Mouse (Mus musculus) heart, postnatal 0 days (tissue): ENCODE measurements around the gene Slc16a4. TPM values are rescaled to one million over a fixed set of nuclear protein-coding genes. Genes with fewer than 3 reads are reported as not detected.

ENCODE experiments used
- ATAC-seq: fragments of 200-750 bp; cut with Nextera tagmentation; 2 replicates; pipeline ENCODE4 v1.8.0; 2017; ENCODE audit warnings: low read depth, moderate number of reproducible peaks, moderate library complexity; ENCODE audit not compliant: insufficient read depth
- DNase-seq: peaks from one replicate; pipeline ENCODE4 v3.0.0-alpha.2; 2016; ENCODE audit warnings: low spot score
- H3K27ac ChIP-seq: fragments of 300-500 bp; sonication (generic); 2 replicates; pipeline ENCODE4 v1.5.1; 2014; ENCODE audit warnings: low read depth, mild to moderate bottlenecking
- H3K27me3 ChIP-seq: fragments of 300-500 bp; sonication (generic); 2 replicates; pipeline ENCODE4 v1.6.1; 2014; ENCODE audit warnings: low read length, mixed read lengths; ENCODE audit not compliant: control insufficient read depth, insufficient read depth
- H3K36me3 ChIP-seq: fragments of 300-500 bp; sonication (generic); replicated peaks from 2 replicates; pipeline ENCODE4 v1.6.1; 2014; ENCODE audit warnings: low read length, mixed read lengths; ENCODE audit not compliant: control insufficient read depth, insufficient read depth
- H3K4me1 ChIP-seq: fragments of 300-500 bp; sonication (generic); 2 replicates; pipeline ENCODE4 v1.6.1; 2014; ENCODE audit warnings: antibody characterized with exemption; ENCODE audit not compliant: control insufficient read depth, insufficient read depth
- H3K4me2 ChIP-seq: fragments of 300-500 bp; sonication (generic); 2 replicates; pipeline ENCODE4 v1.6.1; 2014; ENCODE audit warnings: low read depth, mild to moderate bottlenecking, low read length, moderate library complexity
- H3K4me3 ChIP-seq: fragments of 300-500 bp; sonication (generic); 2 replicates; pipeline ENCODE4 v1.5.1; 2014; ENCODE audit warnings: low read depth, low read length
- H3K9ac ChIP-seq: fragments of 300-500 bp; sonication (generic); replicated peaks from 2 replicates; pipeline ENCODE4 v1.6.1; 2014; ENCODE audit warnings: low read depth, low read length, mixed read lengths
- H3K9me3 ChIP-seq: fragments of 300-500 bp; sonication (generic); replicated peaks from 2 replicates; pipeline ENCODE4 v1.6.1; 2016; ENCODE audit warnings: low read length; ENCODE audit not compliant: control insufficient read depth
- CTCF ChIP-seq: IDR thresholded peaks from 2 replicates; pipeline ENCODE4 v1.5.1; 2016; ENCODE audit warnings: antibody characterized with exemption, control low read depth, low read depth
- EP300 ChIP-seq: IDR thresholded peaks from 2 replicates; pipeline ENCODE4 v1.6.1; 2016; ENCODE audit warnings: antibody characterized with exemption, low read depth
- WGBS: fragments of 180-500 bp; shearing (Covaris S2); extraction: QIAGEN DNeasy Blood & Tissue Kit; methylation state at CpG from one replicate; pipeline ENCODE4 v1.1.7; 2014; 5-methylcytosine and 5-hydroxymethylcytosine counted together
- polyA plus RNA-seq: library from polyadenylated mRNA; unstranded; fragments of >200 nt; fragmentation: Nextera tagmentation; extraction: Ambion mirVana; gene quantifications from 2 replicates; pipeline ENCODE4 v1.2.1, GENCODE M21; 2015
- total RNA-seq: library from RNA; depleted of rRNA; stranded (reverse); fragments of >200 nt; gene quantifications from 2 replicates; pipeline ENCODE4 v1.2.3, GENCODE M21; 2014; ENCODE audit warnings: low replicate concordance; rRNA removed

Slc16a4 gene
- total and polyA plus RNA-seq, 2 experiments from 2014 or later = 0.90 to 2.1 TPM

DNA sequence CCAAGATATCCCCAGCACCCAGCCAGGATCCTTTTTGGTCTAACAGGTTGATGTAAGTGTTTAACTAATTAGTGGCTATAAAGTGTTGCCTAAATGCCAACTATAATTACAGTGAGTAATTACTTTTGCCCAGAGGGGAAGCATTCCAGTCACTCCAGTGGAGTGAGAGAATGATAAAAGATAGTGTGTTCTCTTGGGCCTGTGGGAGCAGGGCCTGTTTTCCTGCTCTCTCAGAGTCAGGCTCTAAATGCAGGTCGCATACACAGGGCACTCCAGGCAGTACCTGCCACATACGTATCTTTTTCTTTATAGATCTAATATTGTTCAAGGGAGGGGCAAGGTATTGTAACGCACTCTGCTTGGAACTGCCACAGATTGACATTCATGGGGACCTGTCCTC, 60.7 kb downstream of the Slc16a4 start:
- no peaks in the 10 kb centered on the region for H3K27me3 ChIP-seq
- TF ChIP-seq EP300 = no peak
- TF ChIP-seq CTCF = no peak
- H3K4me3 ChIP-seq = no peak overlapping the region
- H3K9me3 ChIP-seq = no peaks in the 10 kb centered on the region
- WGBS = 46% methylated on average over 3 of the region's 3 CpGs
- no peak for DNase-seq
- no peak; the same call in 1 of the 2 replicates for ATAC-seq
- H3K9ac ChIP-seq = no peak overlapping the region
- no peak overlapping the region for H3K27ac ChIP-seq
- H3K36me3 ChIP-seq = no peaks in the 10 kb centered on the region
- H3K4me1 ChIP-seq = 0 out of 2 replicates have a peak, but pooled peaks cover 5% of the 10 kb centered on the region
- no peak overlapping the region for H3K4me2 ChIP-seq

DNA sequence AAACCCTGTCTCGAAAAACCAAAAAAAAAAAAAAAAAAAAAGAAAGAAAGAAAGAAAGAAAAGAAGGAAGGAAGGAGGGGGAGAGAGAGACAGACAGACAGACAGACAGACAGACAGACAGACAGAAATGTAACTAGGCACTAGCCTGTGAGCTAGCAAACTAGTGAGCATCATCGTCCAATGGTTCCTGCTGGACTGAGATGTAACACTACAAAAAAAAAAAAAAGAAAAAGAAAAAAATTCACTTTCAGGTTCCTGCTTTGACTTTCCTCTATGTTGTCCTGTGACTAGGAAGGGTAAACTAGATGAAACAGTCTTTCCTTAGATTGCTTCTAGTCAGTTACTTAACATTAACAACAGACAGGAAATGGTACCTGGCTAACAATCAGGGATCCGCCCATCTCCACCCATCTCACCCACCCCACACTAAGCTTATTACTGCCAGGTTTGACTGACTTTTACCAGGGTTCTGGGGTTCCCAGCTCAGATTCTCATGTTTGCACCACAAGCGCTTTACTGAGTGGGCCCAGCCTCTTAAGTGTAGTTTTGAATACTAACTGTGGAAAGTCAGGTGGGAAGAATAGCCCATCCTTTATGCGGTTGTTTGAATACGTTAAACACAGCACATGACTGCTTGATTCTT, 64.7 kb downstream of the Slc16a4 start:
- H3K27ac ChIP-seq = no peak overlapping the region
- H3K9ac ChIP-seq = no peak overlapping the region
- DNase-seq (no peak), ATAC-seq (no peak)
- no peak for TF ChIP-seq CTCF
- TF ChIP-seq EP300 = no peak
- H3K4me1 ChIP-seq = 0 out of 2 replicates have a peak, but pooled peaks cover 12% of the 10 kb centered on the region
- H3K36me3 ChIP-seq = no peaks in the 10 kb centered on the region
- H3K9me3 ChIP-seq = no peaks in the 10 kb centered on the region
- no peak overlapping the region for H3K4me2 ChIP-seq
- no peak overlapping the region for H3K4me3 ChIP-seq
- WGBS = 75% methylated on average over 6 of the region's 6 CpGs
- peaks cover 3% of the 10 kb centered on the region; the same call in 1 of the 2 replicates for H3K27me3 ChIP-seq

DNA sequence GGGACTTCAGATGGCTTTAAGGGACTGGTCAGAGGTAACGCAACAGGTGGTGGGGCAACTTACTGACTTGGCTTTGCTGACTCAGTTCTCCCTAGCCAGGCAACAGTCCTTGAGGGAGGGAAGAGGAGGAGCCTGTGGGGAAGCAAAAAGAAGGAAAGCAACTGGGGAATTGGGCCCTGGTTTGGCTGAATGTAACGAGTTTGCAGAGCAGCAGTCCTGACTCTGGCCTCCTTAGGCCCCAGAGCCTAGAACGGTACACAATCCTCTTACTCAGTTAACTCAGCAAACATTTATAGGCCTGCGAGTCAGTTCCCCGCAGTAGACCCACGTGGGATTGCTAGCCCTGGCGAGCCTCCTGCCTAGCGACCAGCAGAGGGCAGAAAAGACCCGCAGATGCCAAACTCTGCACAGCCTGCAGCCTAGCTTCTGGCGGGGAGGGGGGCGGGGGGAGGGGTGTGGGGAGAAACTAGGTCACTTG, 66.0 kb downstream of the Slc16a4 start:
- Histone ChIP-seq H3K36me3 (no peaks in the 10 kb centered on the region), H3K9me3 (no peaks in the 10 kb centered on the region), H3K27me3 (peaks cover 3% of the 10 kb centered on the region; the same call in 1 of the 2 replicates), H3K4me1 (0 out of 2 replicates have a peak, but pooled peaks cover 7% of the 10 kb centered on the region), H3K4me3 (no peak overlapping the region), H3K9ac (peak overlapping the region; percentile 32; the same call in 1 of the 2 replicates), H3K27ac (no peak overlapping the region), H3K4me2 (peak overlapping the region; percentile 39; the same call in 1 of the 2 replicates)
- TF ChIP-seq CTCF = peak; percentile 74
- no peak for TF ChIP-seq EP300
- under 1% methylated on average over 11 of the region's 11 CpGs for WGBS
- DNase-seq (peak; percentile 70), ATAC-seq (peak; percentile 94)

DNA sequence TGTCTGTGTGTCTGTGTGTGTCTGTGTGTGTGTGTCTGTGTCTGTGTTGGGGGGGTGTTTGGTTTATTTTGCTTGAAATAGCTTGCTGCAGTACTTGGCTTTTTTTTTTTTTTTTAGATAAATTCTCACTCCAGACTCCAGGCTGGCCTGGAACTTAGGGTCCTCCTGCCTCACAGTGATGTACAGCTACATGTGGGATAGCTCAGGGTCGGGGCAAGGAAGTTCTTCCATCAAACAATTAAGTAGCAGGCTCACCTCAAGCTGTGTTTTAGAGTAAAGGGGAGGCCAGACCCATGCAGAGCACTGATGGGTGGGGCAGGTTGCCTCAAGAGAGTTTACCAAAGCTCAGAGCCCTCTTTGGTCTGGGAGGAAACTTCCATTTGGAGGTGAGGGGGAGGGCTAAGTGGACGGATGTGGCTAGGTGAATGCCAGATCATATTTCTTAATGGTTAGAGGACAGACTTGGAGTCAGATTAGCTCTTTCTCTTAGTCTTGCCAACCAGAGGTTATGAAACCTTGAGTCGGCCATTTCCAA, 66.7 kb downstream of the Slc16a4 start:
- ATAC-seq (no peak), DNase-seq (no peak)
- Histone ChIP-seq H3K4me3 (no peak overlapping the region), H3K4me1 (0 out of 2 replicates have a peak, but pooled peaks cover 7% of the 10 kb centered on the region), H3K27ac (no peak overlapping the region), H3K4me2 (no peak overlapping the region), H3K36me3 (no peaks in the 10 kb centered on the region), H3K9me3 (no peaks in the 10 kb centered on the region), H3K9ac (no peak overlapping the region), H3K27me3 (peaks cover 3% of the 10 kb centered on the region; the same call in 1 of the 2 replicates)
- no peak for TF ChIP-seq EP300
- TF ChIP-seq CTCF = no peak
- 83% methylated on average over 3 of the region's 3 CpGs for WGBS

DNA sequence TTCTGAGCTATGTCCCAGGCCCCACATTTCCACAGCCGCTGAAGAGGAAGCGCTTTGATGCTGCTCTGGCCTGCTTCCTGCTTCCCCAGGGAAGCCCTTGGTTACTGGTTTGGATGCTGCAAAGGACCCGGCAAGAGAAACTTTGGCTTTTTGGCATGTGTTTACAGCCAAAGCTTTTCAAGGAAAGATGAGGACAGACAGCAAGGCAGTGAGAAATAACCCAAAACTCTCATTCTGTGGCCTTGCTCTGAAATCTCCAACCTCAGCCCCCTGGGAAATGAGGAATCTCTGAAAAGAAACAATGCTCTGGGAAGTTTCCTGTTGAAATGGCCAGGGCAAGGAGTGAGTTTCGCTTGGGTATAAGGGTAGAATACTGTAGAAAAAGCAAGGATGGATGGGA, 69.3 kb downstream of the Slc16a4 start:
- Histone ChIP-seq H3K27ac (no peak overlapping the region), H3K4me3 (no peak overlapping the region), H3K9ac (no peak overlapping the region), H3K27me3 (peaks cover 8% of the 10 kb centered on the region; the same call in 1 of the 2 replicates), H3K36me3 (no peaks in the 10 kb centered on the region), H3K4me1 (0 out of 2 replicates have a peak, but pooled peaks cover 7% of the 10 kb centered on the region), H3K9me3 (no peaks in the 10 kb centered on the region), H3K4me2 (no peak overlapping the region)
- no peak for ATAC-seq
- TF ChIP-seq CTCF (no peak), EP300 (no peak)
- 48% methylated on average over 4 of the region's 4 CpGs for WGBS
- DNase-seq = no peak

Other genes starting within 250 kb of the Slc16a4 start
- gene Kcna2, start 190.1 kb upstream of the Slc16a4 start, total RNA-seq = 0.99 and 1.2 TPM in 2 replicates
- 0.01 and 0.07 TPM in 2 replicates for gene Kcna2, start 190.1 kb upstream of the Slc16a4 start, polyA plus RNA-seq
- not detected in 2 replicates for gene Kcna10, start 108.2 kb upstream of the Slc16a4 start, total RNA-seq
- not detected in 2 replicates for gene Kcna10, start 108.2 kb upstream of the Slc16a4 start, polyA plus RNA-seq
- 0.53 TPM in 1 of 2 replicates, not detected in the other for gene Cym, start 69.5 kb upstream of the Slc16a4 start, total RNA-seq
- gene Cym, start 69.5 kb upstream of the Slc16a4 start, polyA plus RNA-seq = 0.15 and 0.22 TPM in 2 replicates
- 0.15 TPM in 1 of 2 replicates, not detected in the other for gene A630076J17Rik, start 60.6 kb upstream of the Slc16a4 start, total RNA-seq
- 0.11 and 0.25 TPM in 2 replicates for gene A630076J17Rik, start 60.6 kb upstream of the Slc16a4 start, polyA plus RNA-seq
- not detected in 2 replicates for gene Prok1, start 51.5 kb upstream of the Slc16a4 start, total RNA-seq
- not detected in 2 replicates for gene Prok1, start 51.5 kb upstream of the Slc16a4 start, polyA plus RNA-seq
- gene Lamtor5, start 12.4 kb upstream of the Slc16a4 start, total RNA-seq = 114 and 126 TPM in 2 replicates
- gene Lamtor5, start 12.4 kb upstream of the Slc16a4 start, polyA plus RNA-seq = 187 and 193 TPM in 2 replicates
- gene Rbm15, start 42.4 kb downstream of the Slc16a4 start, total RNA-seq = 22.8 and 25.5 TPM in 2 replicates
- gene Rbm15, start 42.4 kb downstream of the Slc16a4 start, polyA plus RNA-seq = 8.3 and 8.4 TPM in 2 replicates
- 0.04 and 0.15 TPM in 2 replicates for gene Kcnc4, start 168.3 kb downstream of the Slc16a4 start, total RNA-seq
- gene Kcnc4, start 168.3 kb downstream of the Slc16a4 start, polyA plus RNA-seq = 0.10 and 0.20 TPM in 2 replicates
- gene Slc6a17, start 226.8 kb downstream of the Slc16a4 start, total RNA-seq = 9.7 and 22.3 TPM in 2 replicates
- gene Slc6a17, start 226.8 kb downstream of the Slc16a4 start, polyA plus RNA-seq = 2.4 and 3.1 TPM in 2 replicates